Mouse (Mus musculus) MEL (cell line): ENCODE data around the gene Gclc.

ENCODE experiments used
- CTCF ChIP-seq, 3 experiments: IDR thresholded peaks in 2 of 3; conservative IDR thresholded peaks in 1 of 3; 2 replicates each; pipeline ENCODE4 v1.5.1; 2011 to 2012; ENCODE audit warnings: low read length in 3 of 3, low read depth in 2 of 3, mild to moderate bottlenecking in 2 of 3, improper control_type of control experiment in 1 of 3, inconsistent platforms in 1 of 3, mixed read lengths in 1 of 3, moderate library complexity in 1 of 3; ENCODE audit not compliant: control insufficient read depth in 1 of 3, insufficient read depth in 1 of 3, poor library complexity in 1 of 3, severe bottlenecking in 1 of 3
- E2F4 ChIP-seq: IDR thresholded peaks from 2 replicates; pipeline ENCODE4 v1.6.1; 2011; ENCODE audit warnings: low read depth, low read length, improper control_type of control experiment, borderline replicate concordance
- JUND ChIP-seq: IDR thresholded peaks from 2 replicates; pipeline ENCODE4 v1.6.1; 2011; ENCODE audit warnings: low read depth, mild to moderate bottlenecking, improper control_type of control experiment, low read length
- MAX ChIP-seq: IDR thresholded peaks from 2 replicates; pipeline ENCODE4 v1.6.1; 2011; ENCODE audit warnings: low read length, improper control_type of control experiment
- RAD21 ChIP-seq: IDR thresholded peaks from 2 replicates; pipeline ENCODE4 v1.6.1; 2011; ENCODE audit warnings: mild to moderate bottlenecking, low read depth, low read length, improper control_type of control experiment
- TAL1 ChIP-seq: IDR thresholded peaks from 2 replicates; pipeline ENCODE4 v1.6.1; 2012; ENCODE audit warnings: mild to moderate bottlenecking, inconsistent platforms, low read length, moderate library complexity, mixed read lengths
- USF2 ChIP-seq, 2 experiments: IDR thresholded peaks; 2 replicates each; pipeline ENCODE4 v1.6.1; 2011 to 2012; ENCODE audit warnings: improper control_type of control experiment in 2 of 2, low read length in 2 of 2, borderline replicate concordance in 1 of 2, inconsistent platforms in 1 of 2, low read depth in 1 of 2, mild to moderate bottlenecking in 1 of 2; ENCODE audit not compliant: insufficient read depth in 1 of 2

DNA sequence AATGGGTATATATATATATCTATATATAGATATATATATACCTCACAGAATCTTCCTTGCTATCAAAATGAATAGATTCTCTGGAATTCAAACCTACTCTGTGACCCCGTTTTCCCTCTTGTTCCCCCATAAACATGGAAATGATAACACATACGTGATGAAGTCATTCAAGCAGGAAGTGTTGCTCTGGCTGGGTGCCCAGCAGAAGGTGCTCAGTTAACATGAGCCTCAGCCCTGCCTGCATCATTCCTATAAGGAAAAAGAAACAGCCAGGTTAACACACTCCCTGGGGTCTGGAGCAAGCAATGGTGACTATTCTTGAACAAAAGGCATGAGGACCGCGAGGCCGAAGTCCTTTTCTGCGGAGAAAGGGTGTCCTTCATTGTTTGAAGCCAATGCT lies 54.1 kb downstream of the Gclc start:
- TF ChIP-seq E2F4: no peak
- TF ChIP-seq RAD21: no peak
- TF ChIP-seq JUND: no peak
- TF ChIP-seq TAL1: no peak
- no peak for TF ChIP-seq CTCF (IDR thresholded peaks at IDR 0.05 in 2 of 3, conservative IDR thresholded peaks at IDR 0.05 in 1 of 3; ENCODE audit: control insufficient read depth in 1 of 3, insufficient read depth in 1 of 3, low read depth in 2 of 3, low read length in 3 of 3, poor library complexity in 1 of 3, severe bottlenecking in 1 of 3)
- no peak for TF ChIP-seq MAX
- TF ChIP-seq USF2 (IDR thresholded peaks at IDR 0.05; ENCODE audit: borderline replicate concordance in 1 of 2, insufficient read depth in 1 of 2, low read depth in 1 of 2, low read length in 2 of 2): no peak
